Mouse (Mus musculus) kidney, postnatal 0 days (tissue): Measurements from ENCODE around the gene Pter. TPM values are rescaled to one million over a fixed set of nuclear protein-coding genes. Genes with fewer than 3 reads are reported as not detected.

Experiments used
- ATAC-seq: fragments of 200-750 bp; cut with Nextera tagmentation; replicated peaks from 2 replicates; pipeline ENCODE4 v1.8.0; 2017; ENCODE audit warnings: low read depth, moderate number of reproducible peaks, moderate TSS enrichment, moderate library complexity; ENCODE audit not compliant: low FRiP score
- DNase-seq: peaks from one replicate; pipeline ENCODE4 v3.0.0-alpha.2; 2016; ENCODE audit warnings: low spot score
- H3K27ac ChIP-seq: fragments of 300-500 bp; sonication (generic); 2 replicates; pipeline ENCODE4 v1.5.1; 2014; ENCODE audit warnings: mild to moderate bottlenecking
- H3K27me3 ChIP-seq: fragments of 300-500 bp; sonication (generic); 2 replicates; pipeline ENCODE4 v1.6.1; 2014; ENCODE audit warnings: low read length, mixed read lengths; ENCODE audit not compliant: insufficient read depth
- H3K36me3 ChIP-seq: fragments of 300-500 bp; sonication (generic); 2 replicates; pipeline ENCODE4 v1.6.1; 2014; ENCODE audit warnings: low read length, mixed read lengths; ENCODE audit not compliant: insufficient read depth
- H3K4me1 ChIP-seq: fragments of 300-500 bp; sonication (generic); replicated peaks from 2 replicates; pipeline ENCODE4 v1.6.1; 2014; ENCODE audit warnings: antibody characterized with exemption, low read length, mixed read lengths; ENCODE audit not compliant: insufficient read depth
- H3K4me2 ChIP-seq: fragments of 300-500 bp; sonication (generic); 2 replicates; pipeline ENCODE4 v1.6.1; 2014; ENCODE audit warnings: mild to moderate bottlenecking, low read length, moderate library complexity, mixed read lengths
- H3K4me3 ChIP-seq: fragments of 300-500 bp; sonication (generic); replicated peaks from 2 replicates; pipeline ENCODE4 v1.5.1; 2014; ENCODE audit warnings: low read depth, low read length
- H3K9ac ChIP-seq: fragments of 300-500 bp; sonication (generic); 2 replicates; pipeline ENCODE4 v1.6.1; 2014; ENCODE audit warnings: low read depth, low read length
- H3K9me3 ChIP-seq: fragments of 300-500 bp; sonication (generic); replicated peaks from 2 replicates; pipeline ENCODE4 v1.6.1; 2016; ENCODE audit warnings: low read length, inconsistent platforms, mixed read lengths
- CTCF ChIP-seq: IDR thresholded peaks from 2 replicates; pipeline ENCODE4 v1.5.1; 2016; ENCODE audit warnings: antibody characterized with exemption, low read depth, mild to moderate bottlenecking, moderate library complexity
- WGBS: fragments of 180-500 bp; shearing (Covaris S2); extraction: QIAGEN DNeasy Blood & Tissue Kit; methylation state at CpG from one replicate; pipeline ENCODE4 v1.1.7; 2014; 5-methylcytosine and 5-hydroxymethylcytosine counted together
- polyA plus RNA-seq: library from polyadenylated mRNA; unstranded; fragments of >200 nt; fragmentation: Nextera tagmentation; extraction: Ambion mirVana; gene quantifications from 2 replicates; pipeline ENCODE4 v1.2.1, GENCODE M21; 2015

Gene Pter
- polyA plus RNA-seq, 1 experiment from 2014 or later, result 92.8 TPM

GRCm38 (mm10) chr2:12905786-12906185, 18.1 kb upstream of the Pter start:
- 83% methylated on average over 1 of the region's 1 CpGs for WGBS
- H3K4me1 ChIP-seq, result no peaks in the 10 kb centered on the region
- TF ChIP-seq CTCF, result no peak
- H3K9ac ChIP-seq, result no peak overlapping the region
- no peak overlapping the region for H3K27ac ChIP-seq
- no peak overlapping the region for H3K4me2 ChIP-seq
- no peak overlapping the region for H3K4me3 ChIP-seq
- no peaks in the 10 kb centered on the region for H3K27me3 ChIP-seq
- ATAC-seq, result no peak
- no peaks in the 10 kb centered on the region for H3K9me3 ChIP-seq
- DNase-seq, result no peak
- H3K36me3 ChIP-seq, result no peaks in the 10 kb centered on the region

DNA sequence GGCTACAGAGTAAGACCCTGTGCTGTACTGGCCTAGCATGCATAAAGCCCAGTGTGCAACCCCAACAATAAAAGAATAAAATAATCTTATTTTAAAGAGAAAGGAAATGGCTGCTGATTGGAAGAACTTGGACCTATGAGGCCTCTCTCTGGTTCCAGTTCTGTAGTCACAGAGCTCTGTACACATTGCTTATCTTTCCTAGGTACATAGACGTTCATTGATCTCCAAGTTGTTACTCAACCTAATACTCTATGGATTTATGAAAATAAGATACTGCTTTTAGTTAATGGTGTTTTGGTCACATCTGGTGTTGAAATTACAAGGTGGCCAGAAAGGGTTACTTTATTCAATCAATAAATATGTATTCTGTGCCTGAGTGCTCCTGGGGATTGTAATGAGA, 1.8 kb downstream of the Pter start:
- DNase-seq (no peak), ATAC-seq (no peak)
- H3K36me3 ChIP-seq, result no peaks in the 10 kb centered on the region
- H3K27ac ChIP-seq, result no peak overlapping the region
- no peak for TF ChIP-seq CTCF
- no peaks in the 10 kb centered on the region for H3K27me3 ChIP-seq
- peak overlapping the region; percentile 4 for H3K4me2 ChIP-seq
- no peak overlapping the region for H3K4me3 ChIP-seq
- 88% methylated on average over 1 of the region's 1 CpGs for WGBS
- H3K9ac ChIP-seq, result no peak overlapping the region
- H3K9me3 ChIP-seq, result no peaks in the 10 kb centered on the region
- H3K4me1 ChIP-seq, result no peaks in the 10 kb centered on the region; the same call in 1 of the 2 replicates

DNA sequence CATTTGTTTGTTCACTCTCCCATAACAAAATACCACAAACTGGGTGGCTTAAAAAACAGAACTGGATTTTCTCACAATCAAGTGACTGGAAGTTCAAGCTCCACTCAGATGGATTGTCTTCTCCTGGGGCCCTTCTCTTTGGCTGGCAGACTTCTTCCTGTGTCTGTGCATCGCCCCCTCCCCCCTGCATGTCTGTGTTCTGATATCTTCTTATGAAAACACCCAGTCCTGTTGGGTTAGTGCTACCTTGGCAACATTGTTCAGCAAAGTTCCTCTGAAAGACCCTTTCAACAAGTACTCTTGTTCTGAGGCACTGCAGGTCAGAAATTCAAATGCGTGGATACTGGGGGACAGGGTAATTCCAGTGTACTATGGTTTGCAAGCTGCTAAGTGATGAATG, 6.5 kb downstream of the Pter start:
- ATAC-seq, result no peak
- H3K4me1 ChIP-seq, result no peaks in the 10 kb centered on the region; the same call in 1 of the 2 replicates
- no peak overlapping the region for H3K4me2 ChIP-seq
- DNase-seq, result no peak
- H3K4me3 ChIP-seq, result no peak overlapping the region
- WGBS, result 83% methylated on average over 2 of the region's 2 CpGs
- no peak for TF ChIP-seq CTCF
- H3K9me3 ChIP-seq, result no peaks in the 10 kb centered on the region
- no peak overlapping the region for H3K27ac ChIP-seq
- H3K27me3 ChIP-seq, result no peaks in the 10 kb centered on the region
- no peaks in the 10 kb centered on the region for H3K36me3 ChIP-seq
- H3K9ac ChIP-seq, result no peak overlapping the region

- Histone ChIP-seq H3K4me1 (no peaks in the 10 kb centered on the region; the same call in 1 of the 2 replicates), H3K9me3 (no peaks in the 10 kb centered on the region), H3K9ac (no peak overlapping the region), H3K4me3 (no peak overlapping the region), H3K4me2 (no peak overlapping the region), H3K27ac (no peak overlapping the region), H3K27me3 (no peaks in the 10 kb centered on the region), H3K36me3 (no peaks in the 10 kb centered on the region)
- DNase-seq (no peak), ATAC-seq (no peak)
- WGBS, result 88% methylated on average over 2 of the region's 2 CpGs
- no peak for TF ChIP-seq CTCF
These were observed 10.1 kb downstream of the Pter start for GRCm38 (mm10) chr2:12933905-12934304.

GRCm38 (mm10) chr2:12935286-12935685, 11.4 kb downstream of the Pter start:
- WGBS, result 67% methylated on average over 2 of the region's 2 CpGs
- Histone ChIP-seq H3K4me2 (no peak overlapping the region), H3K27ac (no peak overlapping the region), H3K9ac (no peak overlapping the region), H3K4me3 (no peak overlapping the region), H3K4me1 (no peaks in the 10 kb centered on the region), H3K36me3 (no peaks in the 10 kb centered on the region), H3K9me3 (no peaks in the 10 kb centered on the region), H3K27me3 (no peaks in the 10 kb centered on the region)
- no peak for TF ChIP-seq CTCF
- DNase-seq, result no peak
- ATAC-seq, result no peak

- TF ChIP-seq CTCF, result no peak
- Histone ChIP-seq H3K4me2 (no peak overlapping the region), H3K27me3 (no peaks in the 10 kb centered on the region), H3K4me3 (no peak overlapping the region), H3K36me3 (no peaks in the 10 kb centered on the region), H3K9me3 (no peaks in the 10 kb centered on the region), H3K9ac (no peak overlapping the region), H3K27ac (no peak overlapping the region), H3K4me1 (no peaks in the 10 kb centered on the region)
- 89% methylated on average over 10 of the region's 10 CpGs for WGBS
- DNase-seq (no peak), ATAC-seq (no peak)
These were observed 13.8 kb downstream of the Pter start for GRCm38 (mm10) chr2:12937461-12938217.

DNA sequence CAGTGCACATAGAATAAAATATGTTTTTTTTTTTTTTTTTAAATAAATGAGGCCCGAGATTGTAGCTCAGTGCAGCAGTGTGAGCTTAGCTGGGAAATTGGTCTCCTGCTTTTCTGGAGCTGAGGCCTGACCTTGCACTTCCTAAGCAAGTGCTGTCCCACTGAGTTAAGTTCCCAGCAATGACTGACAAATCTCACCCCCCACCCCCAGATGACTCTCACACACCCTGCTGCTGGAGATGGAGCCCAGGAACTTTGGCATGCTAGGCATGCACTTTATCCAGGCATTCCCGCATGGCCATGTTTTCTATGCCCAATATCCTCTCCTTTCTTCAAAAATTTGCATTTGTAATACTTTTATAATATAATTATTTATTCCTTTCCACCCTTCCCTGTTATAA, 14.8 kb downstream of the Pter start:
- Histone ChIP-seq H3K27ac (no peak overlapping the region), H3K4me3 (no peak overlapping the region), H3K4me2 (no peak overlapping the region), H3K9me3 (no peaks in the 10 kb centered on the region), H3K9ac (no peak overlapping the region), H3K27me3 (no peaks in the 10 kb centered on the region), H3K4me1 (no peaks in the 10 kb centered on the region), H3K36me3 (no peaks in the 10 kb centered on the region)
- DNase-seq (no peak), ATAC-seq (no peak)
- 77% methylated on average over 2 of the region's 2 CpGs for WGBS
- no peak for TF ChIP-seq CTCF
